Mouse (Mus musculus) C2C12 (cell line): ENCODE results near the gene Stac3. TPM values are rescaled to one million over a fixed set of nuclear protein-coding genes. Genes with fewer than 3 reads are reported as not detected.

Experiments
- H3K27me3 ChIP-seq: one replicate; pipeline ENCODE4 v1.6.1; 2011; ENCODE audit not compliant: control insufficient read depth, insufficient read depth, insufficient read length
- H3K36me3 ChIP-seq: one replicate; pipeline ENCODE4 v1.6.1; 2011; ENCODE audit not compliant: control insufficient read depth, insufficient read depth
- H3K4me3 ChIP-seq: one replicate; pipeline ENCODE4 v1.5.1; 2011; ENCODE audit warnings: mild to moderate bottlenecking, control low read depth; ENCODE audit not compliant: poor library complexity, insufficient read depth, severe bottlenecking
- H3K79me2 ChIP-seq: one replicate; pipeline ENCODE4 v1.6.1; 2011; ENCODE audit not compliant: control insufficient read depth, insufficient read depth
- H3K79me3 ChIP-seq: one replicate; pipeline ENCODE4 v1.6.1; 2011; ENCODE audit warnings: low read depth, control low read depth
- H3ac ChIP-seq: one replicate; pipeline ENCODE3; 2011; ENCODE audit warnings: low read depth; ENCODE audit not compliant: control insufficient read depth, insufficient read length
- CEBPB ChIP-seq: IDR thresholded peaks from one replicate; pipeline ENCODE4 v1.6.1; 2011; ENCODE audit warnings: low read depth, mild to moderate bottlenecking, control low read depth, moderate library complexity
- CTCF ChIP-seq: IDR thresholded peaks from one replicate; pipeline ENCODE4 v1.5.1; 2011; ENCODE audit not compliant: control insufficient read depth, insufficient read depth, insufficient read length
- FOSL1 ChIP-seq: IDR thresholded peaks from one replicate; pipeline ENCODE4 v1.8.0; 2011; ENCODE audit warnings: mild to moderate bottlenecking, low read length; ENCODE audit not compliant: poor library complexity, insufficient read depth, severe bottlenecking
- MAX ChIP-seq: IDR thresholded peaks from one replicate; pipeline ENCODE4 v1.6.1; 2011; ENCODE audit warnings: mild to moderate bottlenecking, control low read depth
- MYOD1 ChIP-seq: IDR thresholded peaks from one replicate; pipeline ENCODE4 v1.6.1; 2011; ENCODE audit warnings: low read depth; ENCODE audit not compliant: control insufficient read depth, insufficient read length
- MYOG ChIP-seq: IDR thresholded peaks from one replicate; pipeline ENCODE4 v1.6.1; 2011; ENCODE audit not compliant: control insufficient read depth, insufficient read length; ENCODE audit errors: extremely low read depth
- USF1 ChIP-seq: IDR thresholded peaks from one replicate; pipeline ENCODE4 v1.6.1; 2011; ENCODE audit warnings: low read depth, mild to moderate bottlenecking, control low read depth, moderate library complexity
- polyA plus RNA-seq: library from polyadenylated mRNA; unstranded; fragments of >200 nt; fragmentation: generic; extraction: Trizol; gene quantifications from one replicate; pipeline ENCODE4 v1.2.1, GENCODE M21; 2012; ENCODE audit warnings: missing spikeins

The Stac3 gene
- polyA plus RNA-seq, 1 experiment: 9.7 TPM

GRCm38 (mm10) chr10:127526048-127526447, 24.6 kb downstream of the Stac3 start:
- Histone ChIP-seq H3K79me3 (peaks cover 11% of the 10 kb centered on the region), H3K27me3 (peaks cover 47% of the 10 kb centered on the region), H3ac (no peak overlapping the region), H3K36me3 (no peaks in the 10 kb centered on the region), H3K79me2 (peaks cover 12% of the 10 kb centered on the region), H3K4me3 (no peak overlapping the region)
- TF ChIP-seq CEBPB: no peak

- TF ChIP-seq CTCF (peak; percentile 64), CEBPB (no peak), MAX (no peak), USF1 (no peak), MYOD1 (no peak), FOSL1 (no peak), MYOG (no peak)
- H3K79me3 ChIP-seq: peaks cover 5% of the 10 kb centered on the region
- no peaks in the 10 kb centered on the region for H3K36me3 ChIP-seq
- peak overlapping the region; percentile 14 for H3ac ChIP-seq
- H3K4me3 ChIP-seq: no peak overlapping the region
- H3K27me3 ChIP-seq: peaks cover 53% of the 10 kb centered on the region
- peaks cover 6% of the 10 kb centered on the region for H3K79me2 ChIP-seq
Measured at GRCm38 (mm10) chr10:127526681-127527080, 25.2 kb downstream of the Stac3 start.

GRCm38 (mm10) chr10:127527481-127527880, 26.0 kb downstream of the Stac3 start:
- H3K36me3 ChIP-seq: no peaks in the 10 kb centered on the region
- TF ChIP-seq FOSL1 (no peak), MAX (no peak), MYOD1 (peak; percentile 45), MYOG (no peak), CTCF (no peak), CEBPB (no peak), USF1 (no peak)
- H3ac ChIP-seq: no peak overlapping the region
- H3K79me2 ChIP-seq: no peaks in the 10 kb centered on the region
- H3K79me3 ChIP-seq: no peaks in the 10 kb centered on the region
- no peak overlapping the region for H3K4me3 ChIP-seq
- H3K27me3 ChIP-seq: peaks cover 61% of the 10 kb centered on the region

GRCm38 (mm10) chr10:127530945-127531344, 29.5 kb downstream of the Stac3 start:
- TF ChIP-seq CTCF (no peak), USF1 (no peak), MAX (no peak), CEBPB (no peak), MYOG (no peak), MYOD1 (no peak), FOSL1 (no peak)
- H3K36me3 ChIP-seq: no peaks in the 10 kb centered on the region
- H3K79me2 ChIP-seq: no peaks in the 10 kb centered on the region
- peaks cover 58% of the 10 kb centered on the region for H3K27me3 ChIP-seq
- no peak overlapping the region for H3ac ChIP-seq
- no peaks in the 10 kb centered on the region for H3K79me3 ChIP-seq
- H3K4me3 ChIP-seq: no peak overlapping the region

- Histone ChIP-seq H3K27me3 (peaks cover 53% of the 10 kb centered on the region), H3K4me3 (no peak overlapping the region), H3ac (no peak overlapping the region), H3K79me2 (no peaks in the 10 kb centered on the region), H3K36me3 (no peaks in the 10 kb centered on the region), H3K79me3 (no peaks in the 10 kb centered on the region)
- TF ChIP-seq MYOD1 (no peak), MAX (no peak), USF1 (no peak), CTCF (no peak), MYOG (no peak), FOSL1 (no peak), CEBPB (no peak)
Measured at GRCm38 (mm10) chr10:127531548-127531947, 30.1 kb downstream of the Stac3 start.

- peaks cover 42% of the 10 kb centered on the region for H3K27me3 ChIP-seq
Measured at GRCm38 (mm10) chr10:127534036-127534928, 32.8 kb downstream of the Stac3 start, which contains the start of gene Nxph4. Gene Nxph4, minus strand, starts transcription at chr10:127534559.

More at GRCm38 (mm10) chr10:127534036-127534928, 32.8 kb downstream of the Stac3 start, which contains the start of gene Nxph4:
- Histone ChIP-seq H3K79me2 (no peaks in the 10 kb centered on the region), H3ac (peak within 1 kb of the TSS; percentile 79), H3K79me3 (no peaks in the 10 kb centered on the region), H3K4me3 (no peak within 1 kb of the TSS), H3K36me3 (peaks cover 15% of the 10 kb centered on the region)
- no peak for TF ChIP-seq USF1
